Comparison of ENCODE assay signal across 8 mouse cellular contexts in genomic region chr14:74948426-74949240, GRCm38 (mm10). TPM values are rescaled to one million over a fixed set of nuclear protein-coding genes. Genes with fewer than 3 reads are reported as not detected.
DNase-seq lines count a peak whose midpoint lies in the region; ATAC-seq and TF ChIP-seq lines count a peak whose summit lies in the region.

No protein-coding gene starts in this region.

- H3K4me3 ChIP-seq in MEL (ENCODE audit: control insufficient read depth in 1 of 2, insufficient read depth in 1 of 2, low read depth in 2 of 2, low read length in 2 of 2) = peak overlapping the region; percentile 90 to 98
- H3K4me3 ChIP-seq in forebrain, embryonic 16.5 days (replicated peaks; ENCODE audit: low read length) = no peak overlapping the region
- H3K4me3 ChIP-seq in lung, postnatal 0 days (ENCODE audit: low read depth, low read length) = peak overlapping the region; percentile 98

- WGBS in forebrain, embryonic 16.5 days = 52% methylated on average over 14 of the region's 14 CpGs
- 32% methylated on average over 14 of the region's 14 CpGs for WGBS in lung, postnatal 0 days

- ATAC-seq in forebrain, embryonic 16.5 days = peak; percentile 6; the same call in 1 of the 2 replicates
- peak; percentile 54 to 58 for ATAC-seq in hematopoietic stem cell, adult 5-6 weeks (replicated peaks in 1 of 2; ENCODE audit: insufficient read depth in 1 of 2, low FRiP score in 2 of 2, low TSS enrichment in 1 of 2, low read depth in 1 of 2, poor library complexity in 2 of 2, severe bottlenecking in 2 of 2)
- ATAC-seq in lung, postnatal 0 days = peak; percentile 29

- H3K4me1 ChIP-seq in MEL (ENCODE audit: control insufficient read depth in 1 of 2, insufficient read depth in 2 of 2, low read length in 2 of 2) = peaks cover 5 to 12% of the 10 kb centered on the region in 2 experiments; a peak in 2 of 4 replicates
- peaks cover 15% of the 10 kb centered on the region for H3K4me1 ChIP-seq in forebrain, embryonic 16.5 days (replicated peaks; ENCODE audit: control insufficient read depth, insufficient read depth, low read length)
- peaks cover 12% of the 10 kb centered on the region; the same call in 1 of the 2 replicates for H3K4me1 ChIP-seq in lung, postnatal 0 days (ENCODE audit: insufficient read depth, low read depth, low read length)

- peak; percentile 87 for DNase-seq in MEL (ENCODE audit: low read depth, low spot score)
- DNase-seq in cerebellum, adult 11-12 months = peak; percentile 36
- DNase-seq in layer of hippocampus, postnatal 10 days (ENCODE audit: low spot score in 2 of 2) = peak; percentile 63 to 77
- peak; percentile 88 for DNase-seq in lung, postnatal 0 days (ENCODE audit: low spot score)
- peak; percentile 66 for DNase-seq in retina, postnatal 1 day
- peak; percentile 62 for DNase-seq in urinary bladder, postnatal 14 days (ENCODE audit: low spot score)

- H3K4me2 ChIP-seq in forebrain, embryonic 16.5 days (ENCODE audit: low read length) = no peak overlapping the region; the same call in 1 of the 2 replicates
- peak overlapping the region; percentile 83 for H3K4me2 ChIP-seq in lung, postnatal 0 days (replicated peaks; ENCODE audit: low read depth, low read length)

- peak; percentile 54 for TF ChIP-seq RAD21 in MEL (IDR thresholded peaks at IDR 0.05; ENCODE audit: low read depth, low read length)

- H3K9ac ChIP-seq in MEL (ENCODE audit: control insufficient read depth, low read depth, low read length, poor library complexity, severe bottlenecking) = peak overlapping the region; percentile 95
- no peak overlapping the region for H3K9ac ChIP-seq in forebrain, embryonic 16.5 days (replicated peaks; ENCODE audit: low read depth, low read length)
- no peak overlapping the region for H3K9ac ChIP-seq in lung, postnatal 0 days (replicated peaks; ENCODE audit: low read depth)

- no peak for TF ChIP-seq POLR2A in MEL (IDR thresholded peaks at IDR 0.05; ENCODE audit: control insufficient read depth in 1 of 2, insufficient read depth in 1 of 2, low read depth in 1 of 2, low read length in 2 of 2, poor library complexity in 1 of 2)

- H3K79me2 ChIP-seq in MEL (ENCODE audit: control insufficient read depth, insufficient read depth, low read length, poor library complexity) = peaks cover 21% of the 10 kb centered on the region

- no peak for TF ChIP-seq EP300 in MEL (IDR thresholded peaks at IDR 0.05; ENCODE audit: low read depth in 1 of 2, low read length in 2 of 2)
- TF ChIP-seq EP300 in lung, postnatal 0 days (IDR thresholded peaks at IDR 0.05) = no peak

- H3K36me3 ChIP-seq in MEL (ENCODE audit: control insufficient read depth in 1 of 2, insufficient read depth in 2 of 2, low read length in 2 of 2) = peaks cover 0 to 4% of the 10 kb centered on the region in 2 experiments; a peak in 1 of 4 replicates
- H3K36me3 ChIP-seq in forebrain, embryonic 16.5 days (ENCODE audit: control insufficient read depth, insufficient read depth) = no peaks in the 10 kb centered on the region
- no peaks in the 10 kb centered on the region for H3K36me3 ChIP-seq in lung, postnatal 0 days (ENCODE audit: insufficient read depth, low read length)

- H3K9me3 ChIP-seq in MEL (replicated peaks; ENCODE audit: insufficient read depth, low read length) = no peaks in the 10 kb centered on the region
- H3K9me3 ChIP-seq in forebrain, embryonic 16.5 days (ENCODE audit: control insufficient read depth, low read length) = no peaks in the 10 kb centered on the region
- no peaks in the 10 kb centered on the region for H3K9me3 ChIP-seq in lung, postnatal 0 days (ENCODE audit: low read length)

- no peaks in the 10 kb centered on the region; a peak in 1 of 4 replicates for H3K27me3 ChIP-seq in MEL (ENCODE audit: control insufficient read depth in 1 of 2, insufficient read depth in 2 of 2, low read length in 2 of 2)
- no peaks in the 10 kb centered on the region for H3K27me3 ChIP-seq in forebrain, embryonic 16.5 days (replicated peaks; ENCODE audit: control insufficient read depth, insufficient read depth, low read length)
- no peaks in the 10 kb centered on the region for H3K27me3 ChIP-seq in lung, postnatal 0 days (replicated peaks; ENCODE audit: insufficient read depth, low read length)

- peak; percentile 68 to 91 (median 74) for TF ChIP-seq CTCF in MEL (IDR thresholded peaks at IDR 0.05 in 2 of 3, conservative IDR thresholded peaks at IDR 0.05 in 1 of 3; ENCODE audit: control insufficient read depth in 1 of 3, insufficient read depth in 1 of 3, low read depth in 2 of 3, low read length in 3 of 3, poor library complexity in 1 of 3, severe bottlenecking in 1 of 3)
- TF ChIP-seq CTCF in lung, postnatal 0 days (IDR thresholded peaks at IDR 0.05) = peak; percentile 84

- no peak overlapping the region for H3K27ac ChIP-seq in MEL (ENCODE audit: control insufficient read depth, low read depth, low read length)
- no peak overlapping the region for H3K27ac ChIP-seq in forebrain, embryonic 16.5 days (ENCODE audit: low read length)
- 0 out of 2 replicates have a peak overlapping the region, but pooled peaks have one; percentile 22 for H3K27ac ChIP-seq in lung, postnatal 0 days (ENCODE audit: low read length)

TF ChIP-seq in MEL, 35 proteins besides CTCF, POLR2A, EP300 and RAD21:
- TF ChIP-seq RCOR1 (IDR thresholded peaks at IDR 0.05; ENCODE audit: low read depth, low read length) (no peak), MAX (IDR thresholded peaks at IDR 0.05; ENCODE audit: low read length) (no peak), ZC3H11A (IDR thresholded peaks at IDR 0.05; ENCODE audit: low read depth, low read length) (peak; percentile 26; the same call in 1 of the 2 replicates), USF2 (IDR thresholded peaks at IDR 0.05; ENCODE audit: borderline replicate concordance in 1 of 2, insufficient read depth in 1 of 2, low read depth in 1 of 2, low read length in 2 of 2) (no peak), USF1 (IDR thresholded peaks at IDR 0.05; ENCODE audit: low read depth, low read length) (no peak), ELF1 (IDR thresholded peaks at IDR 0.05; ENCODE audit: low read depth, low read length) (peak; percentile 43; the same call in 1 of the 2 replicates), ZMIZ1 (IDR thresholded peaks at IDR 0.05; ENCODE audit: low read depth, low read length) (no peak), CHD2 (IDR thresholded peaks at IDR 0.05; ENCODE audit: low read length) (no peak), NELFE (IDR thresholded peaks at IDR 0.05; ENCODE audit: low read depth, low read length) (no peak), MXI1 (IDR thresholded peaks at IDR 0.05; ENCODE audit: low read depth, low read length) (peak; percentile 40; the same call in 1 of the 2 replicates), UBTF (IDR thresholded peaks at IDR 0.05; ENCODE audit: borderline replicate concordance, insufficient read depth, low read depth, low read length) (no peak), CHD1 (IDR thresholded peaks at IDR 0.05; ENCODE audit: low read depth, low read length) (no peak), HCFC1 (IDR thresholded peaks at IDR 0.05; ENCODE audit: low read depth, low read length) (0 out of 2 replicates have a peak, but pooled peaks have one; percentile 7), JUND (IDR thresholded peaks at IDR 0.05; ENCODE audit: low read depth, low read length) (no peak), ETS1 (IDR thresholded peaks at IDR 0.05; ENCODE audit: low read depth, low read length) (0 out of 2 replicates have a peak, but pooled peaks have one; percentile 4), TBP (IDR thresholded peaks at IDR 0.05; ENCODE audit: low read depth, low read length) (no peak), E2F4 (IDR thresholded peaks at IDR 0.05; ENCODE audit: borderline replicate concordance, low read depth, low read length) (no peak), MYB (IDR thresholded peaks at IDR 0.05; ENCODE audit: low read depth, low read length) (no peak), TCF12 (IDR thresholded peaks at IDR 0.05; ENCODE audit: low read depth, low read length) (no peak), POLR2AphosphoS2 (IDR thresholded peaks at IDR 0.05; ENCODE audit: low read length) (no peak), POLR2AphosphoS5 (IDR thresholded peaks at IDR 0.05; ENCODE audit: borderline replicate concordance, low read depth, low read length) (no peak), GATA1 (IDR thresholded peaks at IDR 0.05; ENCODE audit: low read depth, low read length) (no peak), MAZ (IDR thresholded peaks at IDR 0.05; ENCODE audit: low read depth, low read length) (peak; percentile 78; the same call in 1 of the 2 replicates), NRF1 (IDR thresholded peaks at IDR 0.05; ENCODE audit: insufficient read depth, low read depth, low read length, poor library complexity, severe bottlenecking) (no peak), SIN3A (IDR thresholded peaks at IDR 0.05; ENCODE audit: low read length) (no peak; the same call in 1 of the 2 replicates), ZNF384 (IDR thresholded peaks at IDR 0.05; ENCODE audit: low read depth, low read length) (no peak), BHLHE40 (IDR thresholded peaks at IDR 0.05; ENCODE audit: borderline replicate concordance, low read depth, low read length) (no peak), SMC3 (IDR thresholded peaks at IDR 0.05; ENCODE audit: low read depth, low read length) (peak; percentile 61), GABPA (IDR thresholded peaks at IDR 0.05; ENCODE audit: low read depth, low read length) (no peak), MYC (IDR thresholded peaks at IDR 0.05; ENCODE audit: low read depth, low read length) (no peak), KAT2A (conservative IDR thresholded peaks at IDR 0.05; ENCODE audit: low read depth, low read length) (no peak), TAL1 (IDR thresholded peaks at IDR 0.05; ENCODE audit: low read length) (no peak), MEF2A (IDR thresholded peaks at IDR 0.05; ENCODE audit: extremely low read depth, insufficient replicate concordance, low read depth, low read length, poor library complexity, severe bottlenecking) (no peak), MAFK (IDR thresholded peaks at IDR 0.05; ENCODE audit: borderline replicate concordance, low read depth, low read length) (no peak), ZKSCAN1 (IDR thresholded peaks at IDR 0.05; ENCODE audit: low read depth, low read length) (no peak)
TF ChIP-seq in MEL: peak in this region for 7.

RNA-seq across cellular contexts. Expression of gene Lrch1, which starts 1.0 kb away (rescaled TPM):
- total RNA-seq in MEL (2012; rRNA removed) = 2.8 and 3.3 TPM in 2 replicates
- polyA plus RNA-seq in MEL (2012; ENCODE audit: insufficient read depth in 1 of 2, insufficient read length in 2 of 2, low read depth in 1 of 2, low replicate concordance in 2 of 2, missing spikeins in 1 of 2) = 1 to 10 TPM in 1 of 2 experiments, not detected in 1; 6.1 TPM
- 11.4 and 12.5 TPM in 2 replicates for polyA plus RNA-seq in forebrain, embryonic 16.5 days (2015; fragmentation: Nextera tagmentation; extraction: Ambion mirVana)
- 21.4 and 23.4 TPM in 2 replicates for total RNA-seq in hematopoietic stem cell, adult 5-6 weeks (2017)
- total RNA-seq in layer of hippocampus, postnatal 10 days (2021) = 10 to 100 TPM; 33.8 to 35.5 TPM
- polyA plus RNA-seq in lung, postnatal 0 days (2015; fragmentation: Nextera tagmentation; extraction: Ambion mirVana) = 13.5 and 15.3 TPM in 2 replicates

Comparison
In these comparisons a context has a peak if more than half of its experiments do, and no peak if none do; other contexts are left out.
1. DNase-seq: peak in every context shown above with its lines; median percentile 88 in lung, postnatal 0 days; 87 in MEL; 70 in layer of hippocampus, postnatal 10 days; 66 in retina, postnatal 1 day; 62 in urinary bladder, postnatal 14 days; 36 in cerebellum, adult 11-12 months.
2. ATAC-seq: peak in every context shown above with its lines; median percentile 56 in hematopoietic stem cell, adult 5-6 weeks; 29 in lung, postnatal 0 days; 6 in forebrain, embryonic 16.5 days.